Mouse (Mus musculus): Measurements from ENCODE around the gene 1700023F06Rik. TPM values are rescaled to one million over a fixed set of nuclear protein-coding genes. Genes with fewer than 3 reads are reported as not detected.
A peak's percentile ranks its signal among the peaks of the same experiment; 100 is the strongest.

1700023F06Rik gene
- polyA plus RNA-seq, 1 experiment from 2014 or later: 1.9 TPM

DNA sequence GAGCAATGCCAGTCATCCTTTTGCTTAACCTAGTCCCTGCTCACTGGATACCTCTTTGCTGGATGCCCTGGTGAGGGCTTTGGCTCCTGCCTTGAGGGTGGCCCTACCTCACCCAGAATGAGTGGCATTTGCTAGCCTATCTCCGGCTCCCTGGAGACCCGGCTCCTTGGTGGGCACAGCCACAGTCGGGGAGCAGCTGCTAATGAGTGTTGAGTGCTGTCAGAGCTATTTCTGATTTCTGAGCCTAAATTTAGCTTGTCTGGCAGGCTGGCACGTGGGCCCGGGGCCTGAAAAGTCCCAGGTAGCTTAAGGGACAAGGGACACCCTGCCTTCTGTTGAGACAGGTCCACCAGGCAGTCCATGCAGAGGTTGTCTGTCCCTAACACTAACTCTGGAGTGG, 31.1 kb downstream of the 1700023F06Rik start:
- ATAC-seq (replicated peaks): no peak
- H3K27me3 ChIP-seq (replicated peaks): no peaks in the 10 kb centered on the region
- no peak overlapping the region for H3K27ac ChIP-seq
- no peak overlapping the region for H3K4me2 ChIP-seq
- no peak overlapping the region for H3K4me3 ChIP-seq
- WGBS: 71% methylated on average over 5 of the region's 5 CpGs
- H3K9me3 ChIP-seq: no peaks in the 10 kb centered on the region
- no peak overlapping the region for H3K9ac ChIP-seq
- H3K36me3 ChIP-seq (replicated peaks): no peaks in the 10 kb centered on the region
- H3K4me1 ChIP-seq: peaks cover 26% of the 10 kb centered on the region

DNA sequence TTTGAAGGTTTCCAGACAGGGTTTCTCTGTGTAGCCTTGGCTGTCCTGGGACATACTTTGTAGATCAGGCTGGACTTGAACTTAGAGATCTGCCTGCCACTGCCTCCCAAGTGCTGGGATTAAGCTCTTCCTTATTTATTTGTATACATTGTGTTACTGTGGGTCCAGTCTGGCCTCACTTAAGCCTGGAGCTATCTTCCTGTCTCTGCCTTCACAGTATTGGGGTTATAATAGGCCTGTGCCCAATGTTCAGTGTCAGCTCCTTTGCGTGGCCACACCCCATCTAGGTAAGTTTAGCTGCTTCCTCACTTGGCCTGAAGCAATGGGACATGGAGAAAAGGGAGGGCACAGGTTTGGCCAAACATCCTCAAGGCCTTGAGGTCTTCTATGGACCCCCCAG, 31.8 kb downstream of the 1700023F06Rik start:
- no peak overlapping the region for H3K4me2 ChIP-seq
- WGBS: 95% methylated on average over 1 of the region's 1 CpGs
- H3K4me3 ChIP-seq: no peak overlapping the region
- H3K27ac ChIP-seq: no peak overlapping the region
- no peaks in the 10 kb centered on the region for H3K9me3 ChIP-seq
- no peaks in the 10 kb centered on the region for H3K36me3 ChIP-seq (replicated peaks)
- H3K4me1 ChIP-seq: peaks cover 34% of the 10 kb centered on the region
- H3K27me3 ChIP-seq (replicated peaks): no peaks in the 10 kb centered on the region
- H3K9ac ChIP-seq: no peak overlapping the region
- no peak for ATAC-seq (replicated peaks)

DNA sequence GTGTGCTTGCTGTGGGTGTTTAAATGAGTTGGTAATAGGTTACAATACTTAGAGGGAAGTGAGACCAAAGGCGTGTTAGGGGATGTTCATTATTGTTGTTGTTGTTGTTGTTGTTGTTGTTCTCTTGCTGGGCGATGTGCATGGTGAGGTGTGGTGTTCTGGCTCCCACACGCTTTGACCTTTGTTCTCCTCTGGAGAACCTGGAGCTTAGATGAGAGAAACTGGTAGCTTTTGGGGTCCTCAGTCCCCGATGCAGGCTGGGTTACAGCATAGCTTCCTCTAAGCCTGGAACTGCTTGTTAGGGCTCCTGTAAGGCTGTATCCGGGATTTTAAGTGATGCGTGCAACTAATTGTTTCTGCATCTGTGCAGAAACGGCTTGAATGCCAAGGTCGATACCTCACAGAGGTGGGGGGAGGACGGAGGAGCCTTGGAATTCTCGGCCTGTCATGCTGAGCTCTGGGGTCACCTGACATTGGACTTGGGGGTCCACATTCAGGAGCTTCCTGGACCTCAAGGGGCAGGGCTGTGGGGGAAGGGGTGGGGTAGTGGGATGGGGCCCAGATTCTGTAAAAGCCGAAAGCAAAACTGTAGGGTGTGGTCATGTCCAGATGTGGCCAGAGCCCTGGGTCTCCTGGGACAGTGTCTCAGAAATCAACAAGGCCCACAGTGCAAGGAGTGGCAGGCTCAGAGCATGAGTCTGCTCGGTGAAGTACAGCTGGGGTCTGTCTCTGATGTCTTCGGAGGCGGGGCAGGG, 32.5 kb downstream of the 1700023F06Rik start:
- Histone ChIP-seq H3K9me3 (no peaks in the 10 kb centered on the region), H3K36me3 (replicated peaks) (no peaks in the 10 kb centered on the region), H3K4me2 (no peak overlapping the region), H3K27ac (no peak overlapping the region), H3K4me3 (no peak overlapping the region), H3K4me1 (peaks cover 38% of the 10 kb centered on the region), H3K9ac (no peak overlapping the region), H3K27me3 (replicated peaks) (no peaks in the 10 kb centered on the region)
- 79% methylated on average over 14 of the region's 14 CpGs for WGBS
- ATAC-seq (replicated peaks): no peak

DNA sequence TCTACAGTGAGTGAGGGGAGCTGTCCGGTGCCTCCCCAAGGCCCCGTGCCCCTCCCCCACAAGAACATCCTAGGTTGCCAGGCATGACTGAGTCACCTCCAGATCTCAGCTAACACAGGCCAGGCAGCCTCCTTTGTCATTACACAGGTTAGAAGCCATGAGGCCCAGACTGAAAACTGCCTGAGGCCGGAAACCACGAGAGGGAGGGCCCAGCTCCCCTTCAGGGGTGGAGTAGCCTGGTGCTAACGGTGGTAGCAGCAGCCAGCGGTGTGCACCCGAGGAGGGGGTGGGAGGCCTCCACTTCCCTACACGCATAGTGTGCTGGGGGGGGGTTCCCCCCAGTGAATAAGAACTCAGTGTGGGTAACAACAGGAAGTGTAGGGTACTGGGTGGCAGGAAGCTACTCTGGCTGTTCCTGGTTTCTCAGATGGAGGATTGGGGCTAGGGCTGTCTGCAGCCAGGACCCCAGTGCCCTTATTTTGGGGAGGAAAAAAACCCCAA, 33.4 kb downstream of the 1700023F06Rik start:
- Histone ChIP-seq H3K27me3 (replicated peaks) (no peaks in the 10 kb centered on the region), H3K4me2 (no peak overlapping the region), H3K9me3 (no peaks in the 10 kb centered on the region), H3K36me3 (replicated peaks) (no peaks in the 10 kb centered on the region), H3K9ac (no peak overlapping the region), H3K27ac (no peak overlapping the region), H3K4me1 (peaks cover 44% of the 10 kb centered on the region), H3K4me3 (no peak overlapping the region)
- no peak for ATAC-seq (replicated peaks)
- 60% methylated on average over 8 of the region's 8 CpGs for WGBS

DNA sequence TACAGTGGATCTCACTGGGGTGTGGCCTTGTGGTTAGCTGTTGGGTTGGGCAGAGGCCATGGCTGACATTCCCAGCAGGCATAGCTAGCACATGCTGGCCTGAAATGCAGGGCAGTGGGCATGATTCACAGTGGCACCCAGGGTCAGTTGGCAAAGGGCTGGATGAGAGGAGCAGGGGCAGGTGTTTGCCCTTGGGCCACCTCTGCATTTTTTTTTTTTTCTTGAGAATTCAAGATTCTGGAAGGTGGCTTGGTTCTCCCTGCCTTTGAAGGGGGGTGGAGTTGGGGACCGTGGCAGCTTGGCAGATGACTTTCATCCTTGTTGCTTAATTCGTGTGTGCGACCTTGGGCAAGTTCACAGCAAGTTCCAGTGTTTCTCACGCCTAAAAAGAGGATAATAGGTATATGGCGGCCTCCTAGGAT, 33.9 kb downstream of the 1700023F06Rik start:
- Histone ChIP-seq H3K9me3 (no peaks in the 10 kb centered on the region), H3K4me1 (peaks cover 49% of the 10 kb centered on the region), H3K36me3 (replicated peaks) (no peaks in the 10 kb centered on the region), H3K27ac (no peak overlapping the region), H3K9ac (no peak overlapping the region), H3K27me3 (replicated peaks) (no peaks in the 10 kb centered on the region; the same call in 1 of the 2 replicates), H3K4me3 (no peak overlapping the region), H3K4me2 (no peak overlapping the region)
- ATAC-seq (replicated peaks): no peak
- WGBS: 78% methylated on average over 5 of the region's 5 CpGs

DNA sequence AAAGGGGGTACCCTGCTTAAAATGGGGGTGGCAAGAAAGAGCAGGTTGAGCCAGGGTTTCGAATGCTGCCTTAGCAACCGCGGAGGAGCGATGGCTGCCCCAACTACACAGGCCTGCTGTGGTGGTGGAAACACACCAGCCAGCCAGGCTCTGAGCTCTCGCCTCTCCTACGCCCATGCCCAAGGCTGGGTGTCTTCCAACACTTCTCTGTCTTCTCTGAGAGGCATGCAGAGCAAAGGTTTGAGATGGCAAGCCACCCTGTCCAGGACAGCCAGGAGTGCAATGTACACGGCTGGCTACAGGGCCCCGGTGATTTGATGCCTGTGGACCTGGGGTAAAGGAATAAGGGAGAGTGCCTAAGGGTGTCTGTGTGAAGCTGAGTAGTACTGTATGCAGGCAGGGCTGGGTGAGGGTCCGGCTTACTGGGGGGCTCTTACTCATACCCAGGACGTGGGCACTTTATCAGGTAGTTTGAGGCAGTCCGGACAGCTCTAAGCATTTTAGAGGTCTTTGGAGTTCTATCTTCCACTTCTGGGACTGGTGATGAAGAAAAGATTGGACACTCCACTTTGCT, 34.5 kb downstream of the 1700023F06Rik start:
- no peak overlapping the region for H3K4me3 ChIP-seq
- no peaks in the 10 kb centered on the region for H3K9me3 ChIP-seq
- no peak for ATAC-seq (replicated peaks)
- H3K27me3 ChIP-seq (replicated peaks): no peaks in the 10 kb centered on the region; the same call in 1 of the 2 replicates
- peaks cover 55% of the 10 kb centered on the region for H3K4me1 ChIP-seq
- H3K9ac ChIP-seq: no peak overlapping the region
- 93% methylated on average over 11 of the region's 11 CpGs for WGBS
- no peak overlapping the region for H3K4me2 ChIP-seq
- H3K27ac ChIP-seq: no peak overlapping the region
- H3K36me3 ChIP-seq (replicated peaks): no peaks in the 10 kb centered on the region

DNA sequence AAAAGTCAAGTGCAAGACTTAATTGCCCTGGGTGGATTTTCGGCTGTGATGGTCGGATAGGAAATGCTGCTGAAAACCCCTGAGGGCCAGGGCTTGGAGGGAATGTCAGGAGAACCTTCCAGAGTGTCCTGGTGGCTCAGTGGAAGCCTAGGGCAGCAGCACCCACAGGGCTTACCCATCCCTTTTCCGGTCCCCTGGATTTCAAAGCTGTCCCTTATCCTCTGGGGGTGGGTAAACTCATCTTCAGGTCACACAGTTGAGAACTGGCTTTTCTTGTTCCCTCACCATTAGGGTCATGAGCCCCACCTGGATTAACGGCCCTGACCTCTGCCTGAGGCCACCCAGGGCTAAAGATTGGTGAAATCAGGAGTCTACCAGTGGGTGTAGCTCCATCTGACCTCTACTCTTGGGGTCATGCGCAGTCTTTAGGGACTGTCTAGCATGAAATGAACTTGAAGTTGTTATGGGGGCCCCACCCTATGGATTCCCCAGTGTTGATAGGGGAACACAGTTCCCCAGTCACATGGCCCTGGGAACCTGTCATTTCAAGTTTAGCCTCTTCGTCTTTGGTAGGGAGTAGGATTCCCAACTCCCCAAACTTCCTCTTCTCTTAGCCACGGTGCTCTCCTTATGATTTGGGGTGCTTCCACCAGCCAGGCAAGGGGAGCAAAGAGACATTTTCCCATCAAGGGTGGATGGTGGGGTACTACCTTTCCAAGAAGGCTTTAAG, 35.2 kb downstream of the 1700023F06Rik start:
- Histone ChIP-seq H3K4me3 (no peak overlapping the region; the same call in 1 of the 2 replicates), H3K9me3 (no peaks in the 10 kb centered on the region), H3K36me3 (replicated peaks) (no peaks in the 10 kb centered on the region), H3K27me3 (replicated peaks) (no peaks in the 10 kb centered on the region; the same call in 1 of the 2 replicates), H3K4me2 (peak overlapping the region; percentile 86), H3K4me1 (peaks cover 56% of the 10 kb centered on the region), H3K27ac (no peak overlapping the region), H3K9ac (0 out of 2 replicates have a peak overlapping the region, but pooled peaks have one; percentile 2)
- WGBS: 84% methylated on average over 7 of the region's 7 CpGs
- no peak for ATAC-seq (replicated peaks)

DNA sequence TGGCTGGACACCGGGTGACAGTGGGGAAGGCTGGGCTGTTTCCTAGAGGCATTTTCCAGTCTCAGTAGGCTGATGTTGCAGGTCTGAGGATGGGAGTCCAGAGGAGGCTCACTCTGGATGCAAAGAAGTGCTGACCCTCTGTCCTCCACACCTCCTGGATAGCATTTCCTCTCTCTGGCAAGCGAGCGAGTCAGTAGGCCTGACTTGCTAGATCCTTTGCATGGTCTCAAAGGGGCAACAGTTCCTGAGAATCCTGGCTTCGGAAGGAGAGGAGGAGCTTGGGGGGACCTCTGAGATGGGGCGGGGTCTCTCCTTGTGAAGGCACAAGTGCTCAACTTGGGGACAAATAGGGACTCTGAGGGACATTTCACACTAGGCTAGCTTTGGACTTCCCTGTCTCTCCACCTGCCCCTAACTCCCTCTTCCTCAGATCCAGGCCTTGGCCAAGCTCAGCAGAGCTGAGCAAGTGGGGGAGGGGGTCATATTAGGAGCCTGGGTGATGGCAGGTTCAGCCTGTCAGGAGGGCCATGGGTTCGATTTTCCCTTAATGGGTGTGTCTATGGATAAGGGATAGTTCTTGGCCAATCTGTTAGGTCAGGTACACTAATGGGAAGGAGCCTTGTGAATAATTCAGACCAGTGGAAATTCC, 35.8 kb downstream of the 1700023F06Rik start:
- ATAC-seq (replicated peaks): no peak
- H3K4me1 ChIP-seq: peaks cover 56% of the 10 kb centered on the region
- H3K9me3 ChIP-seq: no peaks in the 10 kb centered on the region
- WGBS: 67% methylated on average over 6 of the region's 6 CpGs
- H3K36me3 ChIP-seq (replicated peaks): no peaks in the 10 kb centered on the region
- peak overlapping the region; percentile 54 for H3K4me3 ChIP-seq
- no peak overlapping the region for H3K27ac ChIP-seq
- H3K27me3 ChIP-seq (replicated peaks): no peaks in the 10 kb centered on the region; the same call in 1 of the 2 replicates
- 0 out of 2 replicates have a peak overlapping the region, but pooled peaks have one; percentile 80 for H3K9ac ChIP-seq
- peak overlapping the region; percentile 86 for H3K4me2 ChIP-seq

DNA sequence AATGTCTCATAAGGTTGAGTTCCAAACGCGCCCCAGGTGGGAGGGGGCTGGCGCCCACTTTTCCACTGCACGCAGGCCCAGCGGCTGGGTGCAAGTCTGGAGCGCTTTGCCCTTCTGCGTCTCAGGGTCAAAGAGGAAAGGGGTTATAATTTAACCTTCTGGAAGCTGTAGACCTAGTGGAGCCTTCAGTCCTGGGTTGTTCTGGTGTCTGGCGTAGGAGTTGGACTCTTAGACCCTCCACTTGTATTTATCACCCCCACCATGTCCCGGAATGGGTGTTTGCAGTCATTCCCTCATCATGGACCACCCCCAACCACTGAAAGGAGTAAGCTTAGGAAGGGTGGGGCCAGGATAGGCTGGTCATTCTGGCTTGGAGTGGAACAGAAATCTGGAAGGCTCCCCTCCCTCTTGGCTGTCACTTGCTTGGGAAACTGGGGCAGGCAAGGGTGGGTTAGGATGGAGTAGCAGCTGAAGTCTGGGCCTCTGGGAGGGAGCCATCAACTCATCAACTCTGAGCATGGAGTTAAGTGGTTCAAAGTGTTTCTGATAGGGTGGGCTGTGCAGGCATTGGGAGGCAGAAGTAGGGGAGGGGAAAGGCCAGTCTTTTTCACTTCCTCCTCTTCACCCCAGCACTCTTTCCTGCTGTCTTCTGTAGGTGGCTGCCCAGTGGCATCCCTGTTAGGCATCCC, 36.5 kb downstream of the 1700023F06Rik start:
- H3K9me3 ChIP-seq: no peaks in the 10 kb centered on the region
- H3K9ac ChIP-seq: peak overlapping the region; percentile 80; the same call in 1 of the 2 replicates
- peak overlapping the region; percentile 54 for H3K4me3 ChIP-seq
- no peaks in the 10 kb centered on the region for H3K36me3 ChIP-seq (replicated peaks)
- 51% methylated on average over 9 of the region's 9 CpGs for WGBS
- H3K27me3 ChIP-seq (replicated peaks): peaks cover 3% of the 10 kb centered on the region; the same call in 1 of the 2 replicates
- ATAC-seq (replicated peaks): no peak
- peaks cover 56% of the 10 kb centered on the region for H3K4me1 ChIP-seq
- no peak overlapping the region for H3K27ac ChIP-seq
- H3K4me2 ChIP-seq: peak overlapping the region; percentile 86

DNA sequence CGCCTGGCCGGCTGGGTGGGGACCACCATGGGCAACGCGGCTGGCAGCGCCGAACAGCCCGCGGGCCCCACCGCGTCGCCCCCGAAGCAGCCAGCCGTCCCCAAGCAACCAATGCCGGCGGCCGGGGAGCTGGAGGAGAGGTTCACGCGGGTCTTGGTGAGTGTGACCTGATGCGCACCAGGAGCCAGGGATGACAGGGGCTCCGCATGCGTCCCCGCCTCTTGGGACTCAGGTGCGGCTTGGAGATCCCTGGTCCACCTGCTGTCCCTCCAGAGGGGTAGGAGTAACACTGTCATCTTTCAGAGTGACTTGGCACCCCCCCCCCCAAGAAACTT, 37.1 kb downstream of the 1700023F06Rik start:
- no peaks in the 10 kb centered on the region for H3K9me3 ChIP-seq
- 2% methylated on average over 23 of the region's 23 CpGs for WGBS
- H3K4me1 ChIP-seq: peaks cover 56% of the 10 kb centered on the region
- H3K27me3 ChIP-seq (replicated peaks): peaks cover 3% of the 10 kb centered on the region; the same call in 1 of the 2 replicates
- no peaks in the 10 kb centered on the region for H3K36me3 ChIP-seq (replicated peaks)
- no peak for ATAC-seq (replicated peaks)
- H3K27ac ChIP-seq: peak overlapping the region; percentile 72; the same call in 1 of the 2 replicates
- peak overlapping the region; percentile 80 for H3K9ac ChIP-seq
- peak overlapping the region; percentile 86 for H3K4me2 ChIP-seq
- H3K4me3 ChIP-seq: peak overlapping the region; percentile 54

DNA sequence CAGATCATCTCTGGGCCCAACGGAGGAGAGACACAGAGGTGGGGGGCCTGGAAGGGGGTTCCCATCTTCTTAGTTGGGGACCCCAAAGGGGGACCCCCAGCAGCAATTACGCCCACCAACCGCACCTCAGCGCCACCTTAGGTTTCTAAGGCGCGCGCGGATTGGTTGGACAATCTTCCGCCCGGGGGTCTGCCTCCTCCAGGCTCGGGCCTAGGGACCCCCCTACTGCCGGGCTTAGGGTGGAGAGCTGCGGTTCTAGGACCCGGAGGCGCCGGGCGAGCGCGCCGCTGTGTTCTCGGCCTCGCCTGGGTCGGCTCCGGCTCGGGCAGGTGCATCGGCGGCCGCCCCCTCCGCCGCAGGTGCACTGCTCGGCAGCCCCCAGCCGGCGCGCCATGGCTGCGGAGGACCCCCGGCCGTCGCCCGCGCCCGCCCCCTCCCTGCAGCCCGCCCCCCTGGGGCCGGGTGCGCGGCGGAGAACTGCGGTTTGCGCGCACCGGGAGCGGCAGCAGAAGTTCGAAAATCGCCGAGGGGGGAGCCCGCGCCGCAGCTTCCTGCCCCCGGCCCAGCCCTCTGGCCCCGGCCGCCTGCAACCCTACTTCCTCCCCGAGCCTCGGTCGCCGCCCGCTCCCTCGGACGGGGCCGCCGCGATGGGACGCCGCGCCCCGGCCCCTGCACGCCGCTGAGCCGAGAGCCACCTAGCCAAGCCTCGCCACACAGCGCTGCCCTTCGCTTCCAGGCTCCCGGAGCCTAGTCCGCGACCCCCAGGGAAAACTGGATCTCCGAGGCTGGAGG, 37.7 kb downstream of the 1700023F06Rik start, which contains the start of gene Fmnl1:
Gene Fmnl1 (plus strand): TSS at position 614 of the 792 bp plus-strand sequence.
- ATAC-seq (replicated peaks): peak; percentile 89
- peak within 1 kb of the TSS; percentile 72 for H3K27ac ChIP-seq
- peak within 1 kb of the TSS; percentile 54 for H3K4me3 ChIP-seq
- H3K27me3 ChIP-seq (replicated peaks): peaks cover 3% of the 10 kb centered on the region; the same call in 1 of the 2 replicates
- peak within 1 kb of the TSS; percentile 86 for H3K4me2 ChIP-seq
- no peaks in the 10 kb centered on the region for H3K9me3 ChIP-seq
- peaks cover 56% of the 10 kb centered on the region for H3K4me1 ChIP-seq
- WGBS: 1% methylated on average over 31 of the region's 84 CpGs
- no peaks in the 10 kb centered on the region for H3K36me3 ChIP-seq (replicated peaks)
- peak within 1 kb of the TSS; percentile 80 for H3K9ac ChIP-seq

Data from midbrain, embryonic 15.5 days (tissue).